Mouse (Mus musculus) thymus, adult 2 months (tissue): Measurements from ENCODE around the gene Stk11ip.

Experiments
- CTCF ChIP-seq: fragments of 200-500 bp; IDR thresholded peaks from 2 replicates; pipeline ENCODE4 v1.5.1; 2012; ENCODE audit warnings: mild to moderate bottlenecking, control low read depth, low read length, moderate library complexity, borderline replicate concordance; ENCODE audit not compliant: control insufficient read depth, poor library complexity, insufficient read depth; ENCODE audit errors: extremely low read depth
- POLR2A ChIP-seq: fragments of 200-500 bp; IDR thresholded peaks from 2 replicates; pipeline ENCODE4 v1.6.1; 2012; ENCODE audit warnings: mild to moderate bottlenecking, low read length, control low read depth, moderate library complexity; ENCODE audit not compliant: control insufficient read depth, poor library complexity, insufficient read depth; ENCODE audit errors: extremely low read depth

DNA sequence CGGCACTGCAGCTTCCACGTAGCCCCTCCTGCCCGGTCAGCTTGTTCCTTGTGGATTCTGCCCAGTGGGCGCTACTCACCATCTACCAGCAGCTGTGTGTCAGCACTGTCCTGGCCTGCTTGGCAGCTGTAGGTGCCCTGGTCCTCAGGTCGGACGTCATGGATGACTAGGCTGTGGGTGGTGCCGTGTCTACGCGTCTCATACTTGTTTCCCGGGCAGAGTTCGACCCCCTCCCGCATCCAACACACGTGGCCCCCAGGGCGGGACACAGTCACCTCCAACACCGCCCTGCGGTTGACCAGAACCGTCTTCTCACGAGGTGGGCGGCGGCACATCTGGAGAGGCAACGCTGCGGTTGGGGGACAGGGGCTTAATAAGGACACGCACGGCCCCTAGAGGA lies 34.8 kb upstream of the Stk11ip start:
- TF ChIP-seq CTCF (no peak), POLR2A (no peak)
